Mouse (Mus musculus): Measurements from ENCODE around the gene Hoxa11. TPM values are rescaled to one million over a fixed set of nuclear protein-coding genes. Genes with fewer than 3 reads are reported as not detected.

Hoxa11 gene
- polyA plus RNA-seq, 2 experiments, result not detected

DNA sequence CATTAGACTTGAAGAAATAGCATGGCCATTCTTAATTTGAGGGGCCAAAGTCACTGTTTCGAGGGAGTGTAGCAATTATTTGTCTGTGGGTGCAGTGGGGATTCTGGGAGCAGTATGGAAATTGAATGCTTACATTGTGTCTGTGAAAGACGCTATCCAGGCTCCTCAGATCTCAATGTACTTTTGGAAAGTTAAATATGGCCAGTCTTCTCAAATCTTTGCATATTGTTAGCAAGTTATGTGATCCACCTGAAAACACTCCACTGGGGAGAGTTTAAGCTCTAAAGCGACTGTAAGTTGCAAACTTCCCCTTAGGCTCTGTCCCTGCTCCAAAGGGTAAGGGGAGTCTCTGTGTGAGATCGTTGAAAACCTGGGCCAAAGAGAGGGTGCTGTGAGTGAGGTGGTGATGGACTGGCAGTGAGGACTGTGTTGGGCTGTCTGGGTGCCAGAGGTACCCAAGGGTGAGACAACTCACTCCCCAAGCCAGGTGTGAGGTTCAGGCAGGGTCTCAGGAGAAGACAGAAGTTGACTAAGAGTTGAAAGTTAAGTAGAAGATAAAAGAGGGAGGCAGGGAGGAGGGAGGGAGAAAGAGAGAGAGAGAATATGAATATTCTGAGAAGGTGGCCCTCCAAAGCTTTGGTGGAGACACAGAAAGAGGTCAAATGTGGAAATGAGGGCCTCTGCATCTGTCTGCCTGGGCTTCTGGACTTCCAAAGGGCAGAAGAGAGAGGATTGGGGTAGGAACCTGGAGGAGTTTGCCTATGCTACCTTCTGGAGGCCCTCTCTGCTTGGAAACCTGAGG, 38.5 kb downstream of the Hoxa11 start:
- H3K9me3 ChIP-seq (ENCODE audit: control insufficient read depth, low read length), result no peaks in the 10 kb centered on the region
- no peak overlapping the region for H3K27ac ChIP-seq
- ATAC-seq (ENCODE audit: insufficient read depth) (no peak), DNase-seq (ENCODE audit: low read depth in 3 of 3, low spot score in 3 of 3) (no peak)
- WGBS (ENCODE audit: insufficient replicate concordance), result 18% methylated on average over 4 of the region's 4 CpGs
- H3K4me1 ChIP-seq (replicated peaks; ENCODE audit: control insufficient read depth in 2 of 2, insufficient read depth in 2 of 2, low read length in 1 of 2), result no peaks in the 10 kb centered on the region
- H3K36me3 ChIP-seq (replicated peaks; ENCODE audit: control insufficient read depth, insufficient read depth, low read depth), result no peaks in the 10 kb centered on the region
- no peak overlapping the region for H3K4me3 ChIP-seq (ENCODE audit: insufficient read depth in 1 of 2, low read depth in 2 of 2, low read length in 2 of 2)
- TF ChIP-seq CTCF (IDR thresholded peaks at IDR 0.05; ENCODE audit: low read depth) (no peak), EP300 (IDR thresholded peaks at IDR 0.05; ENCODE audit: low read depth) (no peak)
- no peak overlapping the region for H3K4me2 ChIP-seq (ENCODE audit: low read depth)
- peaks cover 97% of the 10 kb centered on the region for H3K27me3 ChIP-seq (ENCODE audit: control insufficient read depth, insufficient read depth, low read length)
- H3K9ac ChIP-seq (replicated peaks), result no peak overlapping the region

DNA sequence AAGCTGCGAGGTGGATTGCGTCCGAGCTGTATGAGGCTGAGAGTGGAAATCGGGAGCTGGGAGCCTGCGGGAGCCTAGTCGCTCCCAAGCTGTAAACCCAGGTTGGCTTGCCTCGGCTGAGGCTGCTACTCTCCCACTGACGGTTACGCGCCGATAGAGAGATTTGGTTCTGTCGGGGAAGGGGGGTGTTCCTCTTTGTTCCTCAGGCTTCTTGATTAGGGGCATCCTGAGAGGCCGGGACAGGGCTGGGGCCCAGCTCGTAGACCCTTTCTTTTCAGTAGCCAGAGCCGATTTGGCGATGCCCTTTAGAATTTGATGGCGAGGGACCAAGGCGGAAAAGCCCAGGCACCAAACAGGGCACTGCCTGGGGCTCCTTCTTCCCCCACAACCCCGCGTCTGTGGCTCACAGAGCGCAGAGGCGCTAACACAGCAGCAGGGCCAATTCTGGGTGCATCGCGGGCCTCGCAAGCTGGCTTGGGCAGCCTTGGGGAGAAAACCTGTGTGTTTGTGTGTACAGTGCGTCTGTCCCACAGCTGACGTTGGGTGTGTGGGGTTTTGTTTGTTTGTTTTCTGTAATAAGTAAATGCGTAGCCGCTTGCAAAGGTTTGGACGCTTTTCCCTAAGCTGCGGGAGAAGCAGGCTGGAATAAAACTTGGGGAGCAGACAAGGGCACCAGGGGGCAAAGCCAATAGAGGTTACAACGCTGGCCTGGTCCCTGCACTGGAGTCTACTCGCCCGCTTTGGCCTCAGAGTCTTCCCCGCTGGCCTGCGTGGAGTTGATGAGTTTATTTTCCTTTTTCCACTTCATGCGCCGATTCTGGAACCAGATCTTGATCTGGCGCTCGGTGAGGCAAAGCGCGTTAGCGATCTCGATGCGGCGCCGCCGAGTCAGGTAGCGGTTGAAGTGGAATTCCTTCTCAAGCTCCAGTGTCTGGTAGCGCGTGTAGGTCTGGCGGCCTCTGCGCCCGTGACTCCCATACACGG, 39.7 kb downstream of the Hoxa11 start:
- ATAC-seq (ENCODE audit: insufficient read depth) (no peak), DNase-seq (ENCODE audit: low read depth in 3 of 3, low spot score in 3 of 3) (no peak)
- Histone ChIP-seq H3K9ac (replicated peaks) (no peak overlapping the region), H3K36me3 (replicated peaks; ENCODE audit: control insufficient read depth, insufficient read depth, low read depth) (no peaks in the 10 kb centered on the region), H3K4me1 (replicated peaks; ENCODE audit: control insufficient read depth in 2 of 2, insufficient read depth in 2 of 2, low read length in 1 of 2) (no peaks in the 10 kb centered on the region), H3K4me2 (ENCODE audit: low read depth) (no peak overlapping the region), H3K27ac (no peak overlapping the region), H3K27me3 (ENCODE audit: control insufficient read depth, insufficient read depth, low read length) (peaks cover 96% of the 10 kb centered on the region), H3K4me3 (ENCODE audit: insufficient read depth in 1 of 2, low read depth in 2 of 2, low read length in 2 of 2) (no peak overlapping the region), H3K9me3 (ENCODE audit: control insufficient read depth, low read length) (no peaks in the 10 kb centered on the region)
- no peak for TF ChIP-seq CTCF (IDR thresholded peaks at IDR 0.05; ENCODE audit: low read depth)
- no peak for TF ChIP-seq EP300 (IDR thresholded peaks at IDR 0.05; ENCODE audit: low read depth)
- WGBS (ENCODE audit: insufficient replicate concordance), result 18% methylated on average over 55 of the region's 55 CpGs

DNA sequence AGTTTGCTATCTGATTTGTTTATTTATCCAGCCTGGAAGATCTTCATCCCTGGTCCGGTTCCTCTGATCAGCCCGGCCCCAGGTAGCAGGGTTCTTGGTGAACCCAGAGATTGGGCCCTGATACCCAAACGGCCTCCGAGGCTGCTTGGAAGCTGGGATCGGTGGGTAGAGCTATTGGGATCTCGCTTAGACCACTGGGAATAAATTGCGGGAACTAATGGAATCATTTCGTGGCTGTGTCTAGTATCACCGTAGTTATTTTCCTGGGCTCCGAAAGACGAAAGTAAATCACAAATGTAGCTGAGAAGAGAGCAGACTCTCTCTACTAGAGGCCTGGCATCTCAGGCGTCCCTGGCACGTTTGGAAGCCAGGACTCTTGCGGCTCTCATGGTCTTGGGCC, 40.4 kb downstream of the Hoxa11 start:
- Histone ChIP-seq H3K9me3 (ENCODE audit: control insufficient read depth, low read length) (no peaks in the 10 kb centered on the region), H3K4me1 (replicated peaks; ENCODE audit: control insufficient read depth in 2 of 2, insufficient read depth in 2 of 2, low read length in 1 of 2) (no peaks in the 10 kb centered on the region), H3K9ac (replicated peaks) (no peak overlapping the region), H3K27me3 (ENCODE audit: control insufficient read depth, insufficient read depth, low read length) (peaks cover 97% of the 10 kb centered on the region), H3K4me3 (ENCODE audit: insufficient read depth in 1 of 2, low read depth in 2 of 2, low read length in 2 of 2) (no peak overlapping the region), H3K27ac (no peak overlapping the region), H3K4me2 (ENCODE audit: low read depth) (no peak overlapping the region), H3K36me3 (replicated peaks; ENCODE audit: control insufficient read depth, insufficient read depth, low read depth) (no peaks in the 10 kb centered on the region)
- no peak for DNase-seq (ENCODE audit: low read depth in 3 of 3, low spot score in 3 of 3)
- TF ChIP-seq CTCF (IDR thresholded peaks at IDR 0.05; ENCODE audit: low read depth), result no peak
- TF ChIP-seq EP300 (IDR thresholded peaks at IDR 0.05; ENCODE audit: low read depth), result no peak
- no peak for ATAC-seq (ENCODE audit: insufficient read depth)
- WGBS (ENCODE audit: insufficient replicate concordance), result 18% methylated on average over 14 of the region's 14 CpGs

DNA sequence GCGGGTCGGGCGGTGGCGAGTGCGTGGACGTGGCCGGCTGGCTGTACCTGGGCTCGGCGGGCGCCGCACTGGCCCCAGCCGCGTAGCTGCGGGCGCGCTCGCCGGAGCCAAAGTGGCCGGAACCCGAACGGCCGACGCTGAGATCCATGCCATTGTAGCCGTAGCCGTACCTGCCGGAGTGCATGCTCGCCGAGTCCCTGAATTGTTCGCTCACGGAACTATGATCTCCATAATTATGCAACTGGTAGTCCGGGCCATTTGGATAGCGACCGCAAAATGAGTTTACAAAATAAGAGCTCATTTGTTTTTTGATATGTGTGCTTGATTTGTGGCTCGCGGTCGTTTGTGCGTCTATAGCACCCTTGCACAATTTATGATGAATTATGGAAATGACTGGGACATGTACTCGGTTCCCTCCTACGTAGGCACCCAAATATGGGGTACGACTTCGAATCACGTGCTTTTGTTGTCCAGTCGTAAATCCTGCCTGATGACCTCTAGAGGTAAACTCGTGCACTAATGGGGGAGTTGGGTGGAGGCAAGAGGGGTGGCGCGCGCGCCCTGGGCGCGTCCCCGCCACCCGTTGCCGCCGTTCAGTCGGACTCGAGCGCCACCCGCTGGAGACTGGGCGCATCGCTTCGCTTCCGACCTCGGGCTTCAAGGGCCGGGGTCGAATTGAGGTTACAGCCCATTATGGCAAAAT, 41.4 kb downstream of the Hoxa11 start, which contains the start of gene Hoxa5:
TSS of gene Hoxa5 (minus strand) at position 538 of the 703 bp plus-strand sequence.
- peak within 1 kb of the TSS; percentile 44 to 47 for H3K4me3 ChIP-seq (ENCODE audit: insufficient read depth in 1 of 2, low read depth in 2 of 2, low read length in 2 of 2)
- H3K27ac ChIP-seq, result no peak within 1 kb of the TSS
- H3K9me3 ChIP-seq (ENCODE audit: control insufficient read depth, low read length), result no peaks in the 10 kb centered on the region
- H3K27me3 ChIP-seq (ENCODE audit: control insufficient read depth, insufficient read depth, low read length), result peaks cover 97% of the 10 kb centered on the region
- no peaks in the 10 kb centered on the region for H3K4me1 ChIP-seq (replicated peaks; ENCODE audit: control insufficient read depth in 2 of 2, insufficient read depth in 2 of 2, low read length in 1 of 2)
- ATAC-seq (ENCODE audit: insufficient read depth) (no peak), DNase-seq (ENCODE audit: low read depth in 3 of 3, low spot score in 3 of 3) (peak in 2 of 3 experiments; percentile 17 to 31)
- H3K9ac ChIP-seq (replicated peaks), result no peak within 1 kb of the TSS; the same call in 1 of the 2 replicates
- TF ChIP-seq CTCF (IDR thresholded peaks at IDR 0.05; ENCODE audit: low read depth) (peak; percentile 67), EP300 (IDR thresholded peaks at IDR 0.05; ENCODE audit: low read depth) (no peak)
- WGBS (ENCODE audit: insufficient replicate concordance), result under 1% methylated on average over 65 of the region's 65 CpGs
- H3K36me3 ChIP-seq (replicated peaks; ENCODE audit: control insufficient read depth, insufficient read depth, low read depth), result no peaks in the 10 kb centered on the region
- peak within 1 kb of the TSS; percentile 43 for H3K4me2 ChIP-seq (ENCODE audit: low read depth)

All from liver, embryonic 14.5 days (tissue).